ENCODE assay signal across 9 mouse cellular contexts in the genomic region with DNA sequence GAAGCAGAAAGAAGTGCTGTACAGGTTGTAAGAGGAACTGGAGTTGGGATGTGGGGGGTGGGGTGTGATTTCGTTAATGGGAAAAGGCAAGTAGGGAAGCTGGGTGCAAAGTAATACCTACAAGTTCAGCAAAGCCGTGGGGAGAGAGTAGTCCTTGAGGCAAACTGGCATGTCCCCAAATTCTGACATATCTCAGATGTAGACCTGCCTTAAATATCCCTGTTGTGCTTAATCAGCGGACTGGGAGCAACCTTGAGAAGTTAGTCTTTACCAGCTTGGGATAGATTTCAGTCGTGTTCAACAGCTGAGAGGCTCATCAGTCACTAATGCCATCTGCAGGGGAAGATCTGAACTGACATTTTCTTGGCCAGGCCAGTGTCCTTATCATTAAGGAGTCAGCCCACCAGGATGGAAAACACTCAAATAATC. TPM values are rescaled to one million over a fixed set of nuclear protein-coding genes. Genes with fewer than 3 reads are reported as not detected.
DNase-seq lines count a peak whose midpoint lies in the region; ATAC-seq and TF ChIP-seq lines count a peak whose summit lies in the region.
"Had no signal": no experiment of that assay in that cellular context is flagged by ENCODE, and none has a peak within 500 bp of the region (broad histone marks: within the 10 kb centered on the region; RNA-seq: fewer than 3 reads in every experiment).

No protein-coding gene starts in this region.

- no peaks in the 10 kb centered on the region for H3K36me3 ChIP-seq in forebrain, embryonic 12.5 days (replicated peaks)
- H3K36me3 ChIP-seq in hindbrain, postnatal 0 days (ENCODE audit: insufficient read depth, low read length) = no peaks in the 10 kb centered on the region
- H3K36me3 ChIP-seq in liver, embryonic 12.5 days = no peaks in the 10 kb centered on the region

- no peaks in the 10 kb centered on the region for H3K9me3 ChIP-seq in forebrain, embryonic 12.5 days
- no peaks in the 10 kb centered on the region for H3K9me3 ChIP-seq in hindbrain, postnatal 0 days (ENCODE audit: low read length)
- no peaks in the 10 kb centered on the region for H3K9me3 ChIP-seq in liver, embryonic 12.5 days (replicated peaks)

- WGBS in forebrain, embryonic 12.5 days = 33% methylated on average over 4 of the region's 4 CpGs
- 28% methylated on average over 4 of the region's 4 CpGs for WGBS in hindbrain, postnatal 0 days
- WGBS in liver, embryonic 12.5 days (ENCODE audit: insufficient replicate concordance) = 19% methylated on average over 4 of the region's 4 CpGs

- H3K4me1 ChIP-seq in forebrain, embryonic 12.5 days = peaks cover 28% of the 10 kb centered on the region
- peaks cover 13% of the 10 kb centered on the region for H3K4me1 ChIP-seq in hindbrain, postnatal 0 days (ENCODE audit: insufficient read depth, low read length)
- peaks cover 29% of the 10 kb centered on the region for H3K4me1 ChIP-seq in liver, embryonic 12.5 days

- H3K9ac ChIP-seq in forebrain, embryonic 12.5 days = peak overlapping the region; percentile 95; the same call in 1 of the 2 replicates
- H3K9ac ChIP-seq in hindbrain, postnatal 0 days (replicated peaks; ENCODE audit: low read length) = peak overlapping the region; percentile 96; the same call in 1 of the 2 replicates
- H3K9ac ChIP-seq in liver, embryonic 12.5 days = no peak overlapping the region

- peak overlapping the region; percentile 79 for H3K4me2 ChIP-seq in forebrain, embryonic 12.5 days
- H3K4me2 ChIP-seq in hindbrain, postnatal 0 days (ENCODE audit: low read depth, low read length) = peak overlapping the region; percentile 88
- H3K4me2 ChIP-seq in liver, embryonic 12.5 days = peak overlapping the region; percentile 88

- peak overlapping the region; percentile 99 for H3K27ac ChIP-seq in layer of hippocampus, adult 2 months
- peak overlapping the region; percentile 99; the same call in 1 of the 2 replicates for H3K27ac ChIP-seq in forebrain, embryonic 12.5 days
- H3K27ac ChIP-seq in hindbrain, postnatal 0 days = peak overlapping the region; percentile 99; the same call in 1 of the 2 replicates
- H3K27ac ChIP-seq in liver, embryonic 12.5 days = no peak overlapping the region

- no peak for ATAC-seq in forebrain, embryonic 12.5 days (ENCODE audit: low FRiP score)
- no peak for ATAC-seq in hindbrain, postnatal 0 days
- no peak for ATAC-seq in liver, embryonic 12.5 days

- peak; percentile 16 to 29 for DNase-seq in layer of hippocampus, adult 2 months (ENCODE audit: low spot score in 2 of 2)
- no peak for DNase-seq in layer of hippocampus, postnatal 25 days (ENCODE audit: extremely low spot score in 1 of 2, low spot score in 1 of 2)
- peak; percentile 10 for DNase-seq in adrenal gland, postnatal 25 days
- peak; percentile 69 for DNase-seq in hindbrain, postnatal 0 days (ENCODE audit: low spot score)
- DNase-seq in natural killer cell, adult 2 months (ENCODE audit: low spot score in 2 of 2) = peak; percentile 46 to 47
- DNase-seq in thymus, postnatal 4 days = peak; percentile 52

- TF ChIP-seq CTCF in layer of hippocampus, adult 2 months (conservative IDR thresholded peaks at IDR 0.05) = peak; percentile 74
- TF ChIP-seq CTCF in hindbrain, postnatal 0 days (IDR thresholded peaks at IDR 0.05; ENCODE audit: low read depth) = peak; percentile 66

- H3K27me3 ChIP-seq in forebrain, embryonic 12.5 days = no peaks in the 10 kb centered on the region
- no peaks in the 10 kb centered on the region for H3K27me3 ChIP-seq in hindbrain, postnatal 0 days (ENCODE audit: insufficient read depth, low read length)
- no peaks in the 10 kb centered on the region for H3K27me3 ChIP-seq in liver, embryonic 12.5 days (replicated peaks)

- peak overlapping the region; percentile 88 for H3K4me3 ChIP-seq in layer of hippocampus, adult 2 months
- H3K4me3 ChIP-seq in forebrain, embryonic 12.5 days (replicated peaks) = peak overlapping the region; percentile 89
- peak overlapping the region; percentile 97 for H3K4me3 ChIP-seq in hindbrain, postnatal 0 days (ENCODE audit: low read length)
- H3K4me3 ChIP-seq in liver, embryonic 12.5 days = peak overlapping the region; percentile 81; the same call in 1 of the 2 replicates

RNA-seq across cellular contexts. Expression of gene Scarb2, which starts 0.3 kb away (rescaled TPM):
- total RNA-seq in layer of hippocampus, adult 2 months (2021) = 10 to 100 TPM; 88.9 to 89.8 TPM
- 10 to 100 TPM; 91.2 to 92.7 TPM for total RNA-seq in layer of hippocampus, postnatal 25 days (2021)
- 62.2 and 65.1 TPM in 2 replicates for total RNA-seq in adrenal gland, postnatal 25 days (2021)
- 16.6 and 17.9 TPM in 2 replicates for polyA plus RNA-seq in forebrain, embryonic 12.5 days (2016; fragmentation: Nextera tagmentation; extraction: Ambion mirVana)
- total RNA-seq in hindbrain, postnatal 0 days (2014; rRNA removed) = 112 and 125 TPM in 2 replicates
- polyA plus RNA-seq in hindbrain, postnatal 0 days (2015; fragmentation: Nextera tagmentation; extraction: Ambion mirVana) = 21.7 and 22.9 TPM in 2 replicates
- polyA plus RNA-seq in liver, embryonic 12.5 days (2016; fragmentation: Nextera tagmentation; extraction: Ambion mirVana) = 4.2 and 4.3 TPM in 2 replicates

RNA-seq across cellular contexts. Expression of gene Fam47e, which starts 48.6 kb away (rescaled TPM):
- total RNA-seq in layer of hippocampus, adult 2 months (2021) = under 1 TPM in 1 of 2 experiments, not detected in 1; 0.51 TPM
- under 1 TPM in 1 of 2 experiments, not detected in 1; 0.42 TPM for total RNA-seq in layer of hippocampus, postnatal 25 days (2021)
- total RNA-seq in adrenal gland, postnatal 25 days (2021) = not detected in 2 replicates
- not detected in 2 replicates for polyA plus RNA-seq in forebrain, embryonic 12.5 days (2016; fragmentation: Nextera tagmentation; extraction: Ambion mirVana)
- 0.68 and 1.9 TPM in 2 replicates for total RNA-seq in hindbrain, postnatal 0 days (2014; rRNA removed)
- 1.4 and 1.5 TPM in 2 replicates for polyA plus RNA-seq in hindbrain, postnatal 0 days (2015; fragmentation: Nextera tagmentation; extraction: Ambion mirVana)
- polyA plus RNA-seq in liver, embryonic 12.5 days (2016; fragmentation: Nextera tagmentation; extraction: Ambion mirVana) = 0.69 and 0.88 TPM in 2 replicates
- polyA plus RNA-seq: small intestine, adult 2 months had no signal

Comparison
In these comparisons a context has a peak if more than half of its experiments do, and no peak if none do; other contexts are left out.
1. DNase-seq: peak in layer of hippocampus, adult 2 months (2 of 2), adrenal gland, postnatal 25 days (single experiment), hindbrain, postnatal 0 days (single experiment), natural killer cell, adult 2 months (2 of 2) and thymus, postnatal 4 days (single experiment); none in layer of hippocampus, postnatal 25 days (0 of 2).
2. Peak in every context shown above with its lines, with median percentiles within 50 percentile points of each other: H3K4me3 ChIP-seq and H3K4me2 ChIP-seq.